Mouse (Mus musculus): Measurements from ENCODE around the gene Ifih1. TPM values are rescaled to one million over a fixed set of nuclear protein-coding genes. Genes with fewer than 3 reads are reported as not detected.
A peak's percentile ranks its signal among the peaks of the same experiment; 100 is the strongest.

The Ifih1 gene
- 2.9 and 3.9 TPM in 2 replicates for polyA plus RNA-seq (2014; fragmentation: Nextera tagmentation; extraction: Ambion mirVana)

GRCm38 (mm10) chr2:62646014-62646645 is at the start of gene Ifih1:
Gene Ifih1, minus strand, starts transcription at chr2:62646255.
- H3K27me3 ChIP-seq (replicated peaks; ENCODE audit: control insufficient read depth, insufficient read depth, low read length), result no peaks in the 10 kb centered on the region
- no peaks in the 10 kb centered on the region for H3K36me3 ChIP-seq (ENCODE audit: control insufficient read depth, insufficient read depth, low read length)
- peak within 1 kb of the TSS; percentile 68 for H3K4me2 ChIP-seq
- WGBS, result under 1% methylated on average over 30 of the region's 30 CpGs
- H3K9ac ChIP-seq (ENCODE audit: low read depth, low read length), result peak within 1 kb of the TSS; percentile 80
- H3K27ac ChIP-seq (ENCODE audit: low read depth, low read length), result peak within 1 kb of the TSS; percentile 43
- H3K4me1 ChIP-seq (replicated peaks; ENCODE audit: control insufficient read depth, insufficient read depth, low read length), result no peaks in the 10 kb centered on the region; the same call in 1 of the 2 replicates
- H3K9me3 ChIP-seq (ENCODE audit: control insufficient read depth, low read length), result no peaks in the 10 kb centered on the region
- H3K4me3 ChIP-seq (ENCODE audit: low read depth, low read length), result peak within 1 kb of the TSS; percentile 71
- DNase-seq (ENCODE audit: low spot score) (peak; percentile 75), ATAC-seq (replicated peaks; ENCODE audit: low FRiP score) (peak; percentile 82)

- H3K9me3 ChIP-seq (ENCODE audit: control insufficient read depth, low read length), result no peaks in the 10 kb centered on the region
- no peak overlapping the region for H3K27ac ChIP-seq (ENCODE audit: low read depth, low read length)
- no peak overlapping the region for H3K4me2 ChIP-seq
- no peak overlapping the region for H3K9ac ChIP-seq (ENCODE audit: low read depth, low read length)
- WGBS, result 84% methylated on average over 6 of the region's 6 CpGs
- H3K36me3 ChIP-seq (ENCODE audit: control insufficient read depth, insufficient read depth, low read length), result no peaks in the 10 kb centered on the region
- no peak overlapping the region for H3K4me3 ChIP-seq (ENCODE audit: low read depth, low read length)
- DNase-seq (ENCODE audit: low spot score) (no peak), ATAC-seq (replicated peaks; ENCODE audit: low FRiP score) (no peak)
- H3K4me1 ChIP-seq (replicated peaks; ENCODE audit: control insufficient read depth, insufficient read depth, low read length), result no peaks in the 10 kb centered on the region
- no peaks in the 10 kb centered on the region for H3K27me3 ChIP-seq (replicated peaks; ENCODE audit: control insufficient read depth, insufficient read depth, low read length)
Measured at GRCm38 (mm10) chr2:62685934-62686333, 39.9 kb upstream of the Ifih1 start.

- ATAC-seq (replicated peaks; ENCODE audit: low FRiP score) (no peak), DNase-seq (ENCODE audit: low spot score) (no peak)
- no peaks in the 10 kb centered on the region for H3K9me3 ChIP-seq (ENCODE audit: control insufficient read depth, low read length)
- H3K4me2 ChIP-seq, result no peak overlapping the region
- H3K9ac ChIP-seq (ENCODE audit: low read depth, low read length), result no peak overlapping the region
- no peak overlapping the region for H3K4me3 ChIP-seq (ENCODE audit: low read depth, low read length)
- H3K27me3 ChIP-seq (replicated peaks; ENCODE audit: control insufficient read depth, insufficient read depth, low read length), result no peaks in the 10 kb centered on the region
- 52% methylated on average over 3 of the region's 3 CpGs for WGBS
- no peaks in the 10 kb centered on the region for H3K4me1 ChIP-seq (replicated peaks; ENCODE audit: control insufficient read depth, insufficient read depth, low read length)
- H3K36me3 ChIP-seq (ENCODE audit: control insufficient read depth, insufficient read depth, low read length), result no peaks in the 10 kb centered on the region
- H3K27ac ChIP-seq (ENCODE audit: low read depth, low read length), result no peak overlapping the region
Measured at GRCm38 (mm10) chr2:62684989-62685595, 39.0 kb upstream of the Ifih1 start.

- Histone ChIP-seq H3K36me3 (ENCODE audit: control insufficient read depth, insufficient read depth, low read length) (no peaks in the 10 kb centered on the region), H3K27ac (ENCODE audit: low read depth, low read length) (no peak overlapping the region), H3K27me3 (replicated peaks; ENCODE audit: control insufficient read depth, insufficient read depth, low read length) (no peaks in the 10 kb centered on the region), H3K4me2 (no peak overlapping the region), H3K9me3 (ENCODE audit: control insufficient read depth, low read length) (no peaks in the 10 kb centered on the region), H3K4me1 (replicated peaks; ENCODE audit: control insufficient read depth, insufficient read depth, low read length) (no peaks in the 10 kb centered on the region), H3K4me3 (ENCODE audit: low read depth, low read length) (no peak overlapping the region), H3K9ac (ENCODE audit: low read depth, low read length) (no peak overlapping the region)
- DNase-seq (ENCODE audit: low spot score) (no peak), ATAC-seq (replicated peaks; ENCODE audit: low FRiP score) (no peak)
- 83% methylated on average over 8 of the region's 8 CpGs for WGBS
Measured at GRCm38 (mm10) chr2:62681667-62682066, 35.6 kb upstream of the Ifih1 start.

- Histone ChIP-seq H3K36me3 (ENCODE audit: control insufficient read depth, insufficient read depth, low read length) (no peaks in the 10 kb centered on the region), H3K4me2 (no peak overlapping the region), H3K9me3 (ENCODE audit: control insufficient read depth, low read length) (no peaks in the 10 kb centered on the region), H3K4me3 (ENCODE audit: low read depth, low read length) (no peak overlapping the region), H3K27me3 (replicated peaks; ENCODE audit: control insufficient read depth, insufficient read depth, low read length) (no peaks in the 10 kb centered on the region), H3K4me1 (replicated peaks; ENCODE audit: control insufficient read depth, insufficient read depth, low read length) (no peaks in the 10 kb centered on the region), H3K9ac (ENCODE audit: low read depth, low read length) (no peak overlapping the region), H3K27ac (ENCODE audit: low read depth, low read length) (no peak overlapping the region)
- DNase-seq (ENCODE audit: low spot score), result no peak
- 74% methylated on average over 5 of the region's 5 CpGs for WGBS
- no peak for ATAC-seq (replicated peaks; ENCODE audit: low FRiP score)
Measured at GRCm38 (mm10) chr2:62672788-62673187, 26.7 kb upstream of the Ifih1 start.

- Histone ChIP-seq H3K36me3 (ENCODE audit: control insufficient read depth, insufficient read depth, low read length) (no peaks in the 10 kb centered on the region), H3K9ac (ENCODE audit: low read depth, low read length) (no peak overlapping the region), H3K9me3 (ENCODE audit: control insufficient read depth, low read length) (no peaks in the 10 kb centered on the region), H3K27ac (ENCODE audit: low read depth, low read length) (no peak overlapping the region), H3K4me1 (replicated peaks; ENCODE audit: control insufficient read depth, insufficient read depth, low read length) (no peaks in the 10 kb centered on the region), H3K4me2 (no peak overlapping the region), H3K27me3 (replicated peaks; ENCODE audit: control insufficient read depth, insufficient read depth, low read length) (no peaks in the 10 kb centered on the region), H3K4me3 (ENCODE audit: low read depth, low read length) (no peak overlapping the region)
- ATAC-seq (replicated peaks; ENCODE audit: low FRiP score) (no peak), DNase-seq (ENCODE audit: low spot score) (no peak)
- WGBS, result 62% methylated on average over 4 of the region's 4 CpGs
Measured at GRCm38 (mm10) chr2:62670767-62671166, 24.7 kb upstream of the Ifih1 start.

- H3K27me3 ChIP-seq (replicated peaks; ENCODE audit: control insufficient read depth, insufficient read depth, low read length), result no peaks in the 10 kb centered on the region
- no peaks in the 10 kb centered on the region for H3K36me3 ChIP-seq (ENCODE audit: control insufficient read depth, insufficient read depth, low read length)
- no peak for DNase-seq (ENCODE audit: low spot score)
- no peak overlapping the region for H3K4me3 ChIP-seq (ENCODE audit: low read depth, low read length)
- H3K4me1 ChIP-seq (replicated peaks; ENCODE audit: control insufficient read depth, insufficient read depth, low read length), result no peaks in the 10 kb centered on the region
- H3K4me2 ChIP-seq, result no peak overlapping the region
- 83% methylated on average over 5 of the region's 5 CpGs for WGBS
- ATAC-seq (replicated peaks; ENCODE audit: low FRiP score), result no peak
- H3K27ac ChIP-seq (ENCODE audit: low read depth, low read length), result no peak overlapping the region
- no peaks in the 10 kb centered on the region for H3K9me3 ChIP-seq (ENCODE audit: control insufficient read depth, low read length)
- no peak overlapping the region for H3K9ac ChIP-seq (ENCODE audit: low read depth, low read length)
Measured at GRCm38 (mm10) chr2:62670301-62670700, 24.2 kb upstream of the Ifih1 start.

GRCm38 (mm10) chr2:62669848-62670247 is 23.8 kb upstream of the Ifih1 start:
- Histone ChIP-seq H3K9me3 (ENCODE audit: control insufficient read depth, low read length) (no peaks in the 10 kb centered on the region), H3K4me2 (no peak overlapping the region), H3K36me3 (ENCODE audit: control insufficient read depth, insufficient read depth, low read length) (no peaks in the 10 kb centered on the region), H3K4me3 (ENCODE audit: low read depth, low read length) (no peak overlapping the region), H3K4me1 (replicated peaks; ENCODE audit: control insufficient read depth, insufficient read depth, low read length) (no peaks in the 10 kb centered on the region), H3K9ac (ENCODE audit: low read depth, low read length) (no peak overlapping the region), H3K27me3 (replicated peaks; ENCODE audit: control insufficient read depth, insufficient read depth, low read length) (no peaks in the 10 kb centered on the region), H3K27ac (ENCODE audit: low read depth, low read length) (no peak overlapping the region)
- DNase-seq (ENCODE audit: low spot score), result no peak
- WGBS, result 83% methylated on average over 3 of the region's 3 CpGs
- no peak for ATAC-seq (replicated peaks; ENCODE audit: low FRiP score)

GRCm38 (mm10) chr2:62665536-62665935 is 19.5 kb upstream of the Ifih1 start:
- DNase-seq (ENCODE audit: low spot score), result no peak
- H3K9me3 ChIP-seq (ENCODE audit: control insufficient read depth, low read length), result no peaks in the 10 kb centered on the region
- WGBS, result 55% methylated on average over 1 of the region's 1 CpGs
- no peak overlapping the region for H3K9ac ChIP-seq (ENCODE audit: low read depth, low read length)
- no peak for ATAC-seq (replicated peaks; ENCODE audit: low FRiP score)
- H3K4me3 ChIP-seq (ENCODE audit: low read depth, low read length), result no peak overlapping the region
- H3K27me3 ChIP-seq (replicated peaks; ENCODE audit: control insufficient read depth, insufficient read depth, low read length), result no peaks in the 10 kb centered on the region
- no peak overlapping the region for H3K27ac ChIP-seq (ENCODE audit: low read depth, low read length)
- H3K36me3 ChIP-seq (ENCODE audit: control insufficient read depth, insufficient read depth, low read length), result no peaks in the 10 kb centered on the region
- H3K4me2 ChIP-seq, result no peak overlapping the region
- H3K4me1 ChIP-seq (replicated peaks; ENCODE audit: control insufficient read depth, insufficient read depth, low read length), result no peaks in the 10 kb centered on the region

Data from liver, embryonic 11.5 days (tissue).